Mouse (Mus musculus): ENCODE measurements around the gene Rpf2. TPM values are rescaled to one million over a fixed set of nuclear protein-coding genes. Genes with fewer than 3 reads are reported as not detected.

The Rpf2 gene
- polyA plus RNA-seq, 1 experiment from 2014 or later = 81.9 TPM

DNA sequence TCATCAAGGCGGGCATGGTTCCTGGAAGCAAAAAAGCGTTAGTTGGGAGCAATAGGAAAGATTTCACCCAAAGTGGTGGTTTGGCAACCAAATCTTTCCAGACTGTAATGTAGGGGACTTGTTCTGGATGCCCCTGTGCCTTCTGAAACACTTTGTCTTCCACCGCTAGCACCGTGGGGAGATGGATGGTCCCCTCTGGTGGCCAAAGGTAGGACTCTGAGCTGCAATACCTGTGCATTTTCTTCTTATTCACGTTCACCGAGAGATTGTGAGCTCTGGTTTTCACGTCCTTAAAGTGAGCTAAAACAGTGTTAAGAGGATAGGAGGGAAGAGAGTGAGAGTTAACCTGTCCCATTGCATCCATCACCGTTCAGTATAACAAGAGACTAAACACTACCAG lies 56.0 kb downstream of the Rpf2 start:
- Histone ChIP-seq H3K4me1 (ENCODE audit: control insufficient read depth, insufficient read depth, low read length) (no peaks in the 10 kb centered on the region), H3K4me2 (ENCODE audit: low read depth, low read length) (no peak overlapping the region), H3K36me3 (ENCODE audit: control insufficient read depth, insufficient read depth, low read length) (no peaks in the 10 kb centered on the region), H3K4me3 (ENCODE audit: low read depth, low read length) (no peak overlapping the region), H3K9ac (replicated peaks; ENCODE audit: low read depth, low read length) (no peak overlapping the region), H3K27ac (ENCODE audit: low read depth, low read length) (no peak overlapping the region), H3K27me3 (ENCODE audit: control insufficient read depth, insufficient read depth, low read length) (no peaks in the 10 kb centered on the region), H3K9me3 (ENCODE audit: control insufficient read depth, low read length) (no peaks in the 10 kb centered on the region)
- no peak for ATAC-seq (ENCODE audit: low read depth)
- 89% methylated on average over 8 of the region's 8 CpGs for WGBS

DNA sequence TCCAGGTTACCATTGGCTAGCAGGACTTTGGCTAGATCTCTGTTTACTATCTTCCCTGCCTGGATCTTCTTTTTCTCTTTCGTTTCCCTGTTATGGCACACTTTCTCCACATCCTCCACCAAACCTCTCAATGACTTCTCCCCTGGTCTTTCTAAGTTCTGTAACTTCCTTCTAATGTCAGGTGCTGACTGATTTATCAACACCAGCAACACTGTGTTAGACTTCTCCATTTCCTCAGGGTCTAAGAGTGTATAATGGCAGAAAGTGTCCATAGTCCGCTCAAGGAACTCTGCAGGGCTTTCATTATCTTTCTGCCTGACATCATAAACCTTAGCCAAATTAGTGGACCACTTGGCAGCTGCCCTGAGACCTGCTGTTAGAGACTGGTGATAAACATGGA lies 57.1 kb downstream of the Rpf2 start:
- Histone ChIP-seq H3K9me3 (ENCODE audit: control insufficient read depth, low read length) (no peaks in the 10 kb centered on the region), H3K4me1 (ENCODE audit: control insufficient read depth, insufficient read depth, low read length) (no peaks in the 10 kb centered on the region), H3K4me2 (ENCODE audit: low read depth, low read length) (no peak overlapping the region), H3K4me3 (ENCODE audit: low read depth, low read length) (no peak overlapping the region), H3K27me3 (ENCODE audit: control insufficient read depth, insufficient read depth, low read length) (no peaks in the 10 kb centered on the region), H3K9ac (replicated peaks; ENCODE audit: low read depth, low read length) (no peak overlapping the region), H3K36me3 (ENCODE audit: control insufficient read depth, insufficient read depth, low read length) (no peaks in the 10 kb centered on the region), H3K27ac (ENCODE audit: low read depth, low read length) (no peak overlapping the region)
- no peak for ATAC-seq (ENCODE audit: low read depth)
- 97% methylated on average over 2 of the region's 2 CpGs for WGBS

DNA sequence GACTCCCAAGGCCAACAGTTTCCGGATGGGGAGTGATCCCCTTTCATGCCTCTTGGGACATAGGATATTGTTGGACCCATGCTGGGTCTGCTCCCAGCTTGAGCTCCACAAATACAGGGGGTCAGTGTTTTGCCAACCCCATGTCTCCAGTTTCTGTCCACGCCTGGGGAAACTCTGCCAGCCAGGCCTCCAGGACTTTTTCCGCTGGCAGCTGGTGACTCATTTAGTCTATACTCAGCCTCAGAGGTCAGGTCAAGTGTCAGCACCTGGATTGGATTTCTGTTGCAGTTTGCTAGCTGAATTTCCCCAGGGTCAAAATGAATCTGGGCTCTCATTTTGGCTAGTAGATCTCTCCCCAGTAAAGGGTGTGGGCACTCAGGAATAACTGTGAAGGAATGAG lies 58.0 kb downstream of the Rpf2 start:
- Histone ChIP-seq H3K27me3 (ENCODE audit: control insufficient read depth, insufficient read depth, low read length) (no peaks in the 10 kb centered on the region), H3K27ac (ENCODE audit: low read depth, low read length) (no peak overlapping the region), H3K9me3 (ENCODE audit: control insufficient read depth, low read length) (no peaks in the 10 kb centered on the region), H3K36me3 (ENCODE audit: control insufficient read depth, insufficient read depth, low read length) (no peaks in the 10 kb centered on the region), H3K4me2 (ENCODE audit: low read depth, low read length) (no peak overlapping the region), H3K9ac (replicated peaks; ENCODE audit: low read depth, low read length) (no peak overlapping the region), H3K4me3 (ENCODE audit: low read depth, low read length) (no peak overlapping the region), H3K4me1 (ENCODE audit: control insufficient read depth, insufficient read depth, low read length) (no peaks in the 10 kb centered on the region)
- no peak for ATAC-seq (ENCODE audit: low read depth)
- 85% methylated on average over 3 of the region's 3 CpGs for WGBS

DNA sequence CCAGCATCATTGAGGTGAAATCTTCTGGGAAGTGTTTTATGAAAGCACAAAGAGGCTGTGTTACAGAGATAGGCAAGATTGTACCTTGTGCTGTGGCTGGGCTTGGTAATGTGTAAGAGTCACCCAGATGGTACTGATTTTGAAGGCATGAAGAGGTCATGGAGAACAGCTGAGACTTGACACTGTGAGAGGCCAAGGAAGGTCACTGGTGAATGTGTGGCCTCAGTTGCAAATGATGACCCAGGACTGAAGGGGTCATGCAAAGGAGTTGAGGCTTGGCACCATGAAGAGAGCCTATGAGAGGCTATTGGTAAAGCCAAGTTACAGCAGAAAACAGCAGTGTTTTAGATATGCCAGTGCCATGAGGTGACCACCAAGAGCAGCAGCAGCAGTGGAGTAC lies 60.9 kb downstream of the Rpf2 start:
- Histone ChIP-seq H3K27me3 (ENCODE audit: control insufficient read depth, insufficient read depth, low read length) (no peaks in the 10 kb centered on the region), H3K9ac (replicated peaks; ENCODE audit: low read depth, low read length) (no peak overlapping the region)

DNA sequence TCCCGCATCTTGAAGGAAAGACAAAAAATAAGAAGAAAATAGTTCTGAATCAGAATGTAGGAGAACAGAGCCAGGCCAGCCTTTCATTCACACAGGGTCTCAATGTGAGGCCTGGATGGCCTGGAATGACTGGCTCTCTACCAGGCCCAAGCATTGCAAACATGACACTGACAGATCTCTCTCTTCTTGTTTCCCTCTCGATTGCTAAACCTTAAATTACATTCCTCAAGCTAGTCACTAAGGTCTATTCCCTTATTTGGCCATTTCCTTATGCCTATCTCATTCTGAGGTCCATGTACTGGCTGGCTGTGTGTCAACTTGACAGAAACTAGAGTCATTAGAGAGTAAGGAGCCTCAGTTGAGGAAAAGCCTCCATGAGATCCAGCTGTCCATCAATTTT lies 66.8 kb downstream of the Rpf2 start:
- Histone ChIP-seq H3K27ac (ENCODE audit: low read depth, low read length) (no peak overlapping the region), H3K9ac (replicated peaks; ENCODE audit: low read depth, low read length) (no peak overlapping the region), H3K27me3 (ENCODE audit: control insufficient read depth, insufficient read depth, low read length) (no peaks in the 10 kb centered on the region), H3K4me1 (ENCODE audit: control insufficient read depth, insufficient read depth, low read length) (no peaks in the 10 kb centered on the region), H3K9me3 (ENCODE audit: control insufficient read depth, low read length) (no peaks in the 10 kb centered on the region), H3K36me3 (ENCODE audit: control insufficient read depth, insufficient read depth, low read length) (no peaks in the 10 kb centered on the region), H3K4me2 (ENCODE audit: low read depth, low read length) (no peak overlapping the region), H3K4me3 (ENCODE audit: low read depth, low read length) (no peak overlapping the region)
- ATAC-seq (ENCODE audit: low read depth) = no peak
- WGBS = 89% methylated on average over 2 of the region's 2 CpGs

More for the DNA sequence above, 60.9 kb downstream of the Rpf2 start:
- no peaks in the 10 kb centered on the region for H3K9me3 ChIP-seq (ENCODE audit: control insufficient read depth, low read length)
- H3K4me3 ChIP-seq (ENCODE audit: low read depth, low read length) = no peak overlapping the region
- no peaks in the 10 kb centered on the region for H3K4me1 ChIP-seq (ENCODE audit: control insufficient read depth, insufficient read depth, low read length)
- H3K27ac ChIP-seq (ENCODE audit: low read depth, low read length) = no peak overlapping the region
- no peak for ATAC-seq (ENCODE audit: low read depth)
- no peaks in the 10 kb centered on the region for H3K36me3 ChIP-seq (ENCODE audit: control insufficient read depth, insufficient read depth, low read length)
- H3K4me2 ChIP-seq (ENCODE audit: low read depth, low read length) = no peak overlapping the region

DNA sequence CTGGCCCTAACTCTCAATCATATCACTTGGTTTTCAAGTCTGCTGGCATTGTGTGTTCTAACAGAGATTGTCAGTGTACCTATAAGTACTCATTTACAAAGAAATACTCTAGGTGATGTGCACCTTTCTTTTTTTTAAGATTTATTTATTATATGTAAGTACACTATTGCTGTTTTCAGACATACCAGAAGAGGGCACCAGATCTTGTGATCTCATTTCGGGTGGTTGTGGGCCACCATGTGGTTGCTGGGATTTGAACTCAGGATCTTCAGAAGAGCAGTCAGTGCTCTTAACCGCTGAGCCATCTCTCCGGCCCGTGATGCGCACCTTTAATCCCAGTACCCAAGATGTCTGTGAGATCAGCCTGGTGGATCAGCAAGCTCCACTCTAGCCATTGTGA lies 67.7 kb downstream of the Rpf2 start:
- H3K4me3 ChIP-seq (ENCODE audit: low read depth, low read length) = no peak overlapping the region
- no peaks in the 10 kb centered on the region for H3K27me3 ChIP-seq (ENCODE audit: control insufficient read depth, insufficient read depth, low read length)
- no peak overlapping the region for H3K9ac ChIP-seq (replicated peaks; ENCODE audit: low read depth, low read length)
- WGBS = 96% methylated on average over 5 of the region's 5 CpGs
- H3K4me1 ChIP-seq (ENCODE audit: control insufficient read depth, insufficient read depth, low read length) = no peaks in the 10 kb centered on the region
- H3K4me2 ChIP-seq (ENCODE audit: low read depth, low read length) = no peak overlapping the region
- no peak for ATAC-seq (ENCODE audit: low read depth)
- no peak overlapping the region for H3K27ac ChIP-seq (ENCODE audit: low read depth, low read length)
- no peaks in the 10 kb centered on the region for H3K36me3 ChIP-seq (ENCODE audit: control insufficient read depth, insufficient read depth, low read length)
- H3K9me3 ChIP-seq (ENCODE audit: control insufficient read depth, low read length) = no peaks in the 10 kb centered on the region

DNA sequence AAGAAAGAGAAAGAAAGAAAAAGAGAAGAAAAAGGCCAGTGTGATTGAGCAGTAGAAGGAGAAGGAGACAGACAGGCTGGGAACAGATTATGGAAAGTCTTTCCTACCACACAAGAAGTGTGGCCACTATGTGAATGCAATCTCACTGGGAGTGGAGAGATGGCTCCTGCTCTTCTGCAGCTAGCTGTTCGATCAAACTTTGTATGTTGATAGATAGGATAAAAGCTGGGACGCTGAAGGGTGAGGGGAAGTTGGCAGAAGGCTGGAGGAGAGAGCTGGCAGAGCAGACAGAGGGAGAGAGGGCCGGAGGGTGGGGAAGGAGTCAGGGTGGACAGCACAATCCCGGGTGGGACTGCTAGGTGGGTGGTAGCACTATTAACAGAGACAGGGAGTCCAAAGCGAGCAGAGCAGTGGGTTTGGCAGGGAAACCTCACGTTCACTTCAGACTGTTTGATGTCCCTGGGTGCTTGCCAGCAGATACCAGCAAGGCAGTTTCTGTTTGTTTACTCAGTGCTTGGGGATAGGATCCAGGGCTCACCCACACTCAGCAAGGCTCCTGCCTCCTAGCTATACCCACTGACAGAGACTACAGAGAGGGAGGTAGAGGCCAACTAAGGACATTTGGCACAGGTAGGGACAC lies 69.4 kb downstream of the Rpf2 start:
- 65% methylated on average over 6 of the region's 6 CpGs for WGBS
- no peaks in the 10 kb centered on the region for H3K9me3 ChIP-seq (ENCODE audit: control insufficient read depth, low read length)
- no peak overlapping the region for H3K9ac ChIP-seq (replicated peaks; ENCODE audit: low read depth, low read length)
- H3K4me3 ChIP-seq (ENCODE audit: low read depth, low read length) = no peak overlapping the region
- ATAC-seq (ENCODE audit: low read depth) = no peak
- H3K27me3 ChIP-seq (ENCODE audit: control insufficient read depth, insufficient read depth, low read length) = no peaks in the 10 kb centered on the region
- H3K36me3 ChIP-seq (ENCODE audit: control insufficient read depth, insufficient read depth, low read length) = no peaks in the 10 kb centered on the region
- H3K27ac ChIP-seq (ENCODE audit: low read depth, low read length) = no peak overlapping the region
- H3K4me1 ChIP-seq (ENCODE audit: control insufficient read depth, insufficient read depth, low read length) = no peaks in the 10 kb centered on the region
- no peak overlapping the region for H3K4me2 ChIP-seq (ENCODE audit: low read depth, low read length)

Other genes with a start within 250 kb of the Rpf2 start
- gene Mfsd4b1, start 221.8 kb downstream of the Rpf2 start, polyA plus RNA-seq (2014; fragmentation: Nextera tagmentation; extraction: Ambion mirVana) = 0.63 TPM in 1 of 2 replicates, not detected in the other
- 1.9 and 2.9 TPM in 2 replicates for gene Slc16a10, start 104.8 kb downstream of the Rpf2 start, polyA plus RNA-seq (2014; fragmentation: Nextera tagmentation; extraction: Ambion mirVana)
- 84.6 and 93.4 TPM in 2 replicates for gene Gtf3c6, start 11.1 kb upstream of the Rpf2 start, polyA plus RNA-seq (2014; fragmentation: Nextera tagmentation; extraction: Ambion mirVana)
- 49.9 and 53.3 TPM in 2 replicates for gene Amd1, start 55.1 kb upstream of the Rpf2 start, polyA plus RNA-seq (2014; fragmentation: Nextera tagmentation; extraction: Ambion mirVana)
- gene Cdk19, start 92.5 kb upstream of the Rpf2 start, polyA plus RNA-seq (2014; fragmentation: Nextera tagmentation; extraction: Ambion mirVana) = 15.7 and 19.1 TPM in 2 replicates

Data from neural tube, embryonic 14.5 days (tissue).